Mouse (Mus musculus) cerebellum, adult 11-12 months (tissue): Measurements from ENCODE around the gene Zfx.

Experiments used
- DNase-seq: peaks from one replicate; pipeline ENCODE4 v3.0.0; 2022

The Zfx gene

GRCm38 (mm10) chrX:94058748-94059147 lies 64.8 kb downstream of the Zfx start:
- DNase-seq = no peak

GRCm38 (mm10) chrX:94049048-94049447 lies 74.5 kb downstream of the Zfx start:
- no peak for DNase-seq

- no peak for DNase-seq
These were observed 75.5 kb downstream of the Zfx start for GRCm38 (mm10) chrX:94048048-94048447.

GRCm38 (mm10) chrX:94047381-94047780 lies 76.1 kb downstream of the Zfx start:
- no peak for DNase-seq

GRCm38 (mm10) chrX:94032937-94033336 lies 90.6 kb downstream of the Zfx start:
- DNase-seq = no peak

- DNase-seq = no peak
These were observed 93.4 kb downstream of the Zfx start for GRCm38 (mm10) chrX:94030081-94030480.
